Mouse (Mus musculus) forebrain, embryonic 14.5 days (tissue): Measurements from ENCODE around the gene Esyt1. TPM values are rescaled to one million over a fixed set of nuclear protein-coding genes. Genes with fewer than 3 reads are reported as not detected.
"Not testable (repeated sequence)": the region's sequence is repeated elsewhere in the genome, so short reads cannot be mapped to it uniquely, and the experiment has no call there.

Experiments used
- ATAC-seq: fragments of 200-750 bp; cut with Nextera tagmentation; 2 replicates; pipeline ENCODE4 v1.8.0; 2017; ENCODE audit warnings: mild to moderate bottlenecking, moderate library complexity
- DNase-seq: peaks from one replicate; pipeline ENCODE4 v3.0.0-alpha.2; 2015; ENCODE audit warnings: low spot score
- H3K27ac ChIP-seq: fragments of 300-500 bp; sonication (generic); 2 replicates; pipeline ENCODE4 v1.5.1; 2014; ENCODE audit warnings: low read depth, mild to moderate bottlenecking, control low read depth, low read length, moderate library complexity
- H3K27me3 ChIP-seq: fragments of 300-500 bp; sonication (generic); replicated peaks from 2 replicates; pipeline ENCODE4 v1.6.1; 2014; ENCODE audit warnings: low read length, control low read depth, mixed read lengths; ENCODE audit not compliant: control insufficient read depth, insufficient read depth
- H3K36me3 ChIP-seq: fragments of 300-500 bp; sonication (generic); 2 replicates; pipeline ENCODE4 v1.6.1; 2014; ENCODE audit warnings: low read length, control low read depth; ENCODE audit not compliant: control insufficient read depth, insufficient read depth
- H3K4me1 ChIP-seq: fragments of 300-500 bp; sonication (generic); 2 replicates; pipeline ENCODE4 v1.6.1; 2014; ENCODE audit warnings: antibody characterized with exemption, low read length, control low read depth; ENCODE audit not compliant: control insufficient read depth, insufficient read depth
- H3K4me2 ChIP-seq: fragments of 300-500 bp; sonication (generic); 2 replicates; pipeline ENCODE4 v1.6.1; 2014; ENCODE audit warnings: mild to moderate bottlenecking, control low read depth, low read length
- H3K4me3 ChIP-seq: fragments of 300-500 bp; sonication (generic); 2 replicates; pipeline ENCODE4 v1.5.1; 2014; ENCODE audit warnings: low read depth, low read length, control low read depth
- H3K9ac ChIP-seq: fragments of 300-500 bp; sonication (generic); 2 replicates; pipeline ENCODE4 v1.6.1; 2014; ENCODE audit warnings: mild to moderate bottlenecking, low read length, control low read depth, moderate library complexity
- H3K9me3 ChIP-seq: fragments of 300-500 bp; sonication (generic); replicated peaks from 2 replicates; pipeline ENCODE4 v1.6.1; 2016; ENCODE audit warnings: low read length, control low read depth, mixed read lengths; ENCODE audit not compliant: control insufficient read depth
- WGBS: fragments of 180-500 bp; shearing (Covaris S2); extraction: QIAGEN DNeasy Blood & Tissue Kit; methylation state at CpG from one replicate; pipeline ENCODE4 v1.1.7; 2014; 5-methylcytosine and 5-hydroxymethylcytosine counted together
- polyA plus RNA-seq: library from polyadenylated mRNA; unstranded; fragments of >200 nt; fragmentation: Nextera tagmentation; extraction: Ambion mirVana; gene quantifications from 2 replicates; pipeline ENCODE4 v1.2.1, GENCODE M21; 2014

The Esyt1 gene
- polyA plus RNA-seq, 1 experiment from 2014 or later: 4.7 TPM

DNA sequence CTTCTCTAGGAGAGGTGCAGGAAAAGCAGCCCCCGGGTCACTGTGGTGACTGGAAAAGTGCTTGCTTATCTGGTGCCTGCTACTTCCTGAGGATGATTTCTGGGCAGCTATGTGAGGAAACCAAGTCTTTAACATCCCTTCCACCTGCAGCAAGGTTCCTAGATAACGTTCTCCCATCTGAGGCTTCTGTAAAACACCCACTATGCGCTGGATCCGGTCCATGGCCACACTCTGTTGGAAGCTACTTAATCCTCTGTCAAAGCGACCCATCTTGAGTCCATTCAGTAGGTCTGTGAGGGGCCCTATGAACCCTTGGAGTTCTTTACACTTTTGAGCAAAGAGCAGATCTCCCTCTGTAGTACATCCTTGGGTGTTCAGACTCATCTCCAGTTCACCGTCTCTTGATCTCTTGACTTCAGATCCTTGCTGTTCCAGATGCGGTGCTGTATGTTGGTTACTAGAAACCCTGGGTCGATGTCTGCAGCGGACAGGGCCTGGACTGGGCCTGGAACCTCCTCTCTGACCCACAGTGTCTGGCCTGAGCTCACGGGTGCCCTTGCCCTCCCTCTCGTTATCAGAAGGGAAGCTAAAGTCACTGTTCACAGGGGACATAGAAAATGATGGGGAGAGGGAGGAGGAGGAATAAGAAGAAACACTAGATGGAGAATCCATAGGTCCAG, 24.6 kb upstream of the Esyt1 start:
- H3K4me1 ChIP-seq, H3K4me2 ChIP-seq, H3K27me3 ChIP-seq, ATAC-seq, H3K9me3 ChIP-seq, H3K4me3 ChIP-seq, H3K36me3 ChIP-seq, H3K27ac ChIP-seq, DNase-seq, H3K9ac ChIP-seq: not testable (repeated sequence)
- 93% methylated on average over 11 of the region's 11 CpGs for WGBS

DNA sequence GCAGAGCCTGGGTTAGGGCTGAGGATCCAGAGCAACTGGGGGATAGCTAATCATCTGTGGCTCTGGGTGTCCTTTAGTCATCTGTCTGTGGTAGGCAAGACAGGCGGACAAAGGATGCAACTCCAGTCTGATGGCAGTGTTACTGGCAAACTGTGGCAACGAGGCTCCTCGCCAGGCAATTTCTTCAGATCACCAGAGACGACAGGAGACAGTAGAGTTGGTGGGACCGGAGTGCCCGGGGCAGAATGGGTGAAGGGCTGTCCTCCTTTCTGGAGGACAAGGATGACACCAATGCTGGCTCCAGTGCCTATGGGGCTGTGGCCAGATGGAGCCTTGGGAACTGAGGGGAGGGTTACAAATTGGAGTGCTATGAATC, 24.0 kb upstream of the Esyt1 start:
- H3K4me2 ChIP-seq: peak overlapping the region; percentile 87; the same call in 1 of the 2 replicates
- not testable (repeated sequence) for H3K9me3 ChIP-seq, H3K9ac ChIP-seq, H3K4me1 ChIP-seq, DNase-seq, ATAC-seq, H3K27me3 ChIP-seq
- H3K27ac ChIP-seq: peak overlapping the region; percentile 29; the same call in 1 of the 2 replicates
- WGBS: 68% methylated on average over 6 of the region's 6 CpGs
- peak overlapping the region; percentile 63; the same call in 1 of the 2 replicates for H3K4me3 ChIP-seq
- H3K36me3 ChIP-seq: peaks cover 13% of the 10 kb centered on the region

GRCm38 (mm10) chr10:128548947-128549681, 23.4 kb upstream of the Esyt1 start, which contains the start of gene Rpl41:
Gene Rpl41 (minus strand): TSS chr10:128549305.
- H3K27ac ChIP-seq: peak within 1 kb of the TSS; percentile 97
- ATAC-seq: peak; percentile 89
- 0% methylated on average over 31 of the region's 31 CpGs for WGBS
- peaks cover 18% of the 10 kb centered on the region for H3K36me3 ChIP-seq
- H3K9me3 ChIP-seq: no peaks in the 10 kb centered on the region
- H3K4me1 ChIP-seq: peaks cover 7% of the 10 kb centered on the region; the same call in 1 of the 2 replicates
- no peaks in the 10 kb centered on the region for H3K27me3 ChIP-seq
- H3K4me3 ChIP-seq: peak within 1 kb of the TSS; percentile 63
- peak within 1 kb of the TSS; percentile 92 for H3K9ac ChIP-seq
- peak; percentile 99 for DNase-seq
- peak within 1 kb of the TSS; percentile 87 for H3K4me2 ChIP-seq

- peak overlapping the region; percentile 63 for H3K4me3 ChIP-seq
- peak overlapping the region; percentile 92 for H3K9ac ChIP-seq
- peak overlapping the region; percentile 87 for H3K4me2 ChIP-seq
- not testable (repeated sequence) for ATAC-seq, H3K27me3 ChIP-seq, H3K9me3 ChIP-seq, H3K4me1 ChIP-seq, DNase-seq
- WGBS: under 1% methylated on average over 20 of the region's 30 CpGs
- peaks cover 27% of the 10 kb centered on the region for H3K36me3 ChIP-seq
- H3K27ac ChIP-seq: peak overlapping the region; percentile 97
Measured at GRCm38 (mm10) chr10:128548051-128548791, 22.6 kb upstream of the Esyt1 start.

- H3K4me2 ChIP-seq: peak within 1 kb of the TSS; percentile 87
- peaks cover 34% of the 10 kb centered on the region for H3K36me3 ChIP-seq
- H3K27ac ChIP-seq: peak within 1 kb of the TSS; percentile 97
- peaks cover 7% of the 10 kb centered on the region; the same call in 1 of the 2 replicates for H3K4me1 ChIP-seq
- under 1% methylated on average over 47 of the region's 50 CpGs for WGBS
- peak within 1 kb of the TSS; percentile 92 for H3K9ac ChIP-seq
- H3K4me3 ChIP-seq: peak within 1 kb of the TSS; percentile 63
- ATAC-seq (peak; percentile 93), DNase-seq (peak; percentile 99)
- no peaks in the 10 kb centered on the region for H3K9me3 ChIP-seq
- no peaks in the 10 kb centered on the region for H3K27me3 ChIP-seq
Measured at GRCm38 (mm10) chr10:128547361-128548032, 21.8 kb upstream of the Esyt1 start, which contains the start of gene Zc3h10. Gene Zc3h10 (minus strand): TSS chr10:128547774.

DNA sequence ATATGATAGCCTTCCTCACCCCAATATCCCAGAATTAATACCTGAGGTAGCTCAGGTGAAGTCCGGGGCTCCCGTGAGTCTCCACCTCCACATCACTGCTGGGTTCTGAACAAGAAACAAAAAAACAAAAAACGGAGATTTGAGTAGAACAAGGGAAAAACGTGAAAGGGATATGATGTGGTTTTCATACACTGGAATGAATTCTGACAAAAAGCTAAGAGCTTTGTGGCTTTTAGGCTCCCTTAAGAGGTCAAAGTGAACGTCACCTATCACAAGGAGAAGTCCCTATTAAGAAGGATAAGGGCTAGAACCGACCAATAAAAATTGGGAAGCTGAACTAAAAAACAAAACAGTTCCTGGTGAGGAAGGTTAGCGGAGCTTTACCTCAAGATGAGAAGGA, 21.1 kb upstream of the Esyt1 start:
- peak overlapping the region; percentile 97 for H3K27ac ChIP-seq
- peaks cover 41% of the 10 kb centered on the region for H3K36me3 ChIP-seq
- peak overlapping the region; percentile 63 for H3K4me3 ChIP-seq
- peaks cover 7% of the 10 kb centered on the region; the same call in 1 of the 2 replicates for H3K4me1 ChIP-seq
- H3K27me3 ChIP-seq: no peaks in the 10 kb centered on the region
- H3K9ac ChIP-seq: peak overlapping the region; percentile 71
- H3K4me2 ChIP-seq: peak overlapping the region; percentile 87
- ATAC-seq (no peak), DNase-seq (no peak)
- no peaks in the 10 kb centered on the region for H3K9me3 ChIP-seq
- WGBS: 25% methylated on average over 7 of the region's 7 CpGs

- 14% methylated on average over 4 of the region's 4 CpGs for WGBS
- peak overlapping the region; percentile 71; the same call in 1 of the 2 replicates for H3K9ac ChIP-seq
- no peak for ATAC-seq
- H3K27me3 ChIP-seq: no peaks in the 10 kb centered on the region
- H3K4me1 ChIP-seq: peaks cover 7% of the 10 kb centered on the region; the same call in 1 of the 2 replicates
- H3K27ac ChIP-seq: no peak overlapping the region
- H3K36me3 ChIP-seq: peaks cover 44% of the 10 kb centered on the region
- peak overlapping the region; percentile 87 for H3K4me2 ChIP-seq
- peak; percentile 79 for DNase-seq
- H3K9me3 ChIP-seq: no peaks in the 10 kb centered on the region
- H3K4me3 ChIP-seq: peak overlapping the region; percentile 63
Measured at GRCm38 (mm10) chr10:128546361-128546760, 20.7 kb upstream of the Esyt1 start.

- no peak for ATAC-seq
- no peak overlapping the region for H3K9ac ChIP-seq
- WGBS: 94% methylated on average over 3 of the region's 3 CpGs
Measured at GRCm38 (mm10) chr10:128545570-128545898, 19.9 kb upstream of the Esyt1 start.

More at GRCm38 (mm10) chr10:128545570-128545898, 19.9 kb upstream of the Esyt1 start:
- DNase-seq: no peak
- peaks cover 48% of the 10 kb centered on the region for H3K36me3 ChIP-seq
- no peaks in the 10 kb centered on the region for H3K9me3 ChIP-seq
- H3K4me2 ChIP-seq: no peak overlapping the region
- H3K4me1 ChIP-seq: peaks cover 7% of the 10 kb centered on the region; the same call in 1 of the 2 replicates
- H3K4me3 ChIP-seq: no peak overlapping the region
- no peaks in the 10 kb centered on the region for H3K27me3 ChIP-seq
- H3K27ac ChIP-seq: no peak overlapping the region
